Mouse (Mus musculus) gastrocnemius, postnatal 36 days (tissue): ENCODE results near the gene C1qtnf5. TPM values are rescaled to one million over a fixed set of nuclear protein-coding genes. Genes with fewer than 3 reads are reported as not detected.

Source experiments
- DNase-seq, 2 experiments: peaks; one replicate each; pipeline ENCODE4 v3.0.0; 2022
- intact Hi-C: fragments of 180-260 bp; cut with DNase I; formaldehyde crosslinking; loops from one replicate; pipeline ENCODE4 v1.15.1; 2025
- total RNA-seq, 2 experiments: library from RNA; stranded (reverse); gene quantifications; 2 replicates each; pipeline ENCODE4 v1.2.3; 2021

Gene C1qtnf5
- total RNA-seq, 2 experiments from 2014 or later: 6.7 to 9.6 TPM

DNA sequence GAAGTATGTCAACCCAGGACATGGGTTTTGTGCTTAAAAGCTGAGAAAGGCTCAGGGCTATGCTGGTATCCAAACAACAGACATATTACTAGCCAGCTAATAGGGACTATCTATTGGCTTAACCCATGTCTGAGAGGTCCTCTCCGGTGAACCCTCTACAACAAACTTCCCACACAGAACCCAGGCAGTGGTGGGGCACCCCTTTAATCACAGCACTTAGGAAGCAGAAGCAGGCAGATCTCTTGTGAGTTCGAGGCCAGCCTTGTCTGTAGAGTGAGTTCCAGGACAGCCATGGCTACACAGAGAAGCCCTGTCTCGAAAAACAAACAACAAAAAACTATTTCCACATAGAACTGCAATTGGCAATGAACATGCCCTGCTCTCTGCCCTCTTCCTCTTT, 19.7 kb downstream of the C1qtnf5 start:
- no peak for DNase-seq
- intact Hi-C loops: loop anchor here (5.0 kb wide), 1 partner anchor 261 kb away; no protein-coding TSS in a partner anchor

DNA sequence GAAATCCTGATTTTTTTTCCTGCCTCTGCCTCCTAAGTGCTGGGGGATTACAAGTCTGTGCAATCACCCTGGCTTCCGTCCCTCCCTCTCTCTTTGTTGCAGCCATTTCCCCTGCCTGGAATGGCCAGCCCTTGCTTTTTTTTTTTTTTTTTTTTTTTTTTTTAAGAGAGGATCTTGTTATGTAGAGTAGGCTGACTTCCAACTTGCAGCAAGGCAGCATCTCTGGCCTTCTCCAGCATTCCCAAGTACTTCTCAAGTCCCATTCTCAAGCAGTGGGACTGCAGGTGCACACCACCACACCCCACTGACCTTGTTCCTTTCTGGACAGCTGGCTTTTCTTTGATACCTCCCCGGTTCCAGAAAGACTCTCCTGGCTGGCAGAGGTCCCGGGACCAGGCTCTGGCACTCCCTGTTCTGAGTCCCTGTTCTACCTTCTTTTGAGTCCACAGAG, 20.3 kb downstream of the C1qtnf5 start:
- peak in 1 of 2 experiments; percentile 23 for DNase-seq
- intact Hi-C loops: loop anchor here (5.0 kb wide), 1 partner anchor 260 kb away; no protein-coding TSS in a partner anchor

DNA sequence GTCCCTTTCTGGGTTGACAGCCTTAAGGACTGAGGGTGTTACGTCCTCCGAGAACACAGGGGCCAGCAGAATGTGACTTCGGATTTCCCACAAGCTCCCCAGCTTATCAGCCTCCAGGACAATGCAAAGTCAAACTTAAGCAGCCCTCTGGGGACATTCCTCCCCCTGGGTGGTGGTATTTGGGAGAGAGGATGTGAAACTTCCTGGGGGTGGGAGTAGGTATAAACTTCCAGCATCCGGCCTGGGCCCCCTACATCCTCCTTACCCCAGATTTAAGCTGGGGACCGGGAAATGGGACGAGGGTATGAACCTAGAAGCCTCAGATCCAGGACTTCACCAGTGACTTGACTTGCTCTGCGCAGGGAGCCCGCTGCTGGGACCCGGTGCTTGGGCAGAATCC, 22.6 kb downstream of the C1qtnf5 start:
- no peak for DNase-seq
- intact Hi-C loops: loop anchor here (5.0 to 10.0 kb wide), 3 partner anchors 43 to 258 kb away; partner anchors contain the start of gene Cbl

GRCm38 (mm10) chr9:44130034-44130433, 23.0 kb downstream of the C1qtnf5 start:
- intact Hi-C loops: loop anchor here (5.0 to 10.0 kb wide), 2 partner anchors 42 to 105 kb away; partner anchors contain the start of gene Cbl
- DNase-seq: peak; percentile 62 to 68

DNA sequence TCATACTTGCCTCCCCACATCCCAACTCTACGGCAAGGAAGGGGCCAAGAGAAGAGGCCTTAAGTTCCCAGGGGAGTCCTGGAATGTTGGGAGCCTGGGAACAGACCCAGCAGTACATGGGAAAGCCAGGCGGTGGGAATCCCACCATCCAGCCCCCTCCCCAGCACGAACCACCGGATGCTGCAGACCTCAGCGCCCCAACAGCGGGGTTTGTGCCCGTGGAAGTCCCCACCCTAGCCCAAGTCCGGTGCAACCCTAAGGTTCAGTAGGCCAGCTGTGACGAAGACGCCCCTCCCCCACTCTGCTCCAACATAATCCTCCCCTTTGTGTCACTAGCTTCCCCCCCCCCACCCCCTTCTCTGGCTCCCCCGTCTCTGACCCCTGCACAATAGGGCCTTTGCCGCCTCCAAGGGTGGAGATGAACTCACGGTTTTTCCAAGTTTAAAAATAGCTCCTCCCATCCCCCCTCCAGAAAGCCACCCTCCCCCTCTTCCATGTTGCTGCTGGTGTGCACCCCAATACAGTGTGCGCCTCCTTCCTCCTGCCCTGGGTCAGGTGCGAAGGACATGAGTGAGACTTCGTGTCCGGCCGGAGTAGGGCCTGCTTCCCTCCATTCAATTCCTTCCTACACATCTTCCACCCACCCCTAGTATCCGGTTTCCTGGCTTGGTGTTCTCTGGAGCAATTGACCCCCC, 23.7 kb downstream of the C1qtnf5 start:
- peak; percentile 17 to 26 for DNase-seq
- intact Hi-C loops: loop anchor here (5.0 to 10.0 kb wide), 2 partner anchors 42 to 104 kb away; partner anchors contain the start of gene Cbl

GRCm38 (mm10) chr9:44131276-44131590, 24.2 kb downstream of the C1qtnf5 start:
- intact Hi-C loops: loop anchor here (5.0 to 10.0 kb wide), 2 partner anchors 41 to 104 kb away; partner anchors contain the start of gene Cbl
- DNase-seq: no peak

DNA sequence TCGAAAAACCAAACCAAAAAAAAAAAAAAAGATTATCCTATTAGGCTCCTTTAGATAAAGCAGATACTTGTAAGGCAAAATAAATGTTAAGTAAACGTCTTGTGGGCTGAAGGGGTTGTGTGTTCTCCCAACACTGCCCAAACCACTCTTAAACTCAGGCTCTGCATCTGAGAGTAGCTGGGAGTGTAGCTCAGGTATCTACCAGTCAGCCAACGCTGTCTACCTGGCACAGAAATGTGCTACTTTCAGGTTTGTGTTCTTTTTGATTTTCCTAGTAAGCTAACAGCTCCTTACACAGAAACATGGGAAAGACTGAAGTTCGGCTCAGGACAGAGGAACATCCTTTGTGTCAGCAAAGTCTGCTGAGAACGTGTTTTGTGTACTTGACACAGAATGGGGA, 25.2 kb downstream of the C1qtnf5 start:
- intact Hi-C loops: loop anchor here (5.0 to 10.0 kb wide), 2 partner anchors 40 to 103 kb away; partner anchors contain the start of gene Cbl
- no peak for DNase-seq

DNA sequence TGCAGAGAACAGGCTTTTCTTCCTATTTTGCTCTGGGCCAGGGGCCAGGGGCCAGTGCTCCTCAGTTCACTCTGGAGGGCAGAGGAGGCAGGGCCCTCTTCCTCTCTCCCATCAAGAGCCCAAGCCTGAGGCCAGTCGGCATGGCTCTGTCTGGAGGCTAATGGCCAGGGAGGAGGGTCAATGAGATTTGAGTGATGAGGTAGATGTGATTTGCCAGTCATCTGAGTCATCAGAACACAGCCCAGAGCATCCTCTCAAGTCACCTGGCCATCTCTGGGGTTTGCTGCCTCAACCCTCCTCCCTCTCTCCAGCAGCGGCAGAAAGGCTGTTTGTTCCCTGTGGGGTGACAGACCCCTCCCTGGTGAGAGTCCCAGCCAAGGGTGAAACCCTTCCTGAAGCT, 26.2 kb downstream of the C1qtnf5 start:
- intact Hi-C loops: loop anchor here (5.0 to 10.0 kb wide), 2 partner anchors 39 to 102 kb away; partner anchors contain the start of gene Cbl

GRCm38 (mm10) chr9:44134101-44134850, 27.2 kb downstream of the C1qtnf5 start, which contains the start of gene Mcam:
Gene Mcam (plus strand): TSS chr9:44134469.
- intact Hi-C loops: loop anchor here (5.0 to 10.0 kb wide), 2 partner anchors 38 to 101 kb away; partner anchors contain the start of gene Cbl

More for the DNA sequence above, 26.2 kb downstream of the C1qtnf5 start:
- no peak for DNase-seq

DNA sequence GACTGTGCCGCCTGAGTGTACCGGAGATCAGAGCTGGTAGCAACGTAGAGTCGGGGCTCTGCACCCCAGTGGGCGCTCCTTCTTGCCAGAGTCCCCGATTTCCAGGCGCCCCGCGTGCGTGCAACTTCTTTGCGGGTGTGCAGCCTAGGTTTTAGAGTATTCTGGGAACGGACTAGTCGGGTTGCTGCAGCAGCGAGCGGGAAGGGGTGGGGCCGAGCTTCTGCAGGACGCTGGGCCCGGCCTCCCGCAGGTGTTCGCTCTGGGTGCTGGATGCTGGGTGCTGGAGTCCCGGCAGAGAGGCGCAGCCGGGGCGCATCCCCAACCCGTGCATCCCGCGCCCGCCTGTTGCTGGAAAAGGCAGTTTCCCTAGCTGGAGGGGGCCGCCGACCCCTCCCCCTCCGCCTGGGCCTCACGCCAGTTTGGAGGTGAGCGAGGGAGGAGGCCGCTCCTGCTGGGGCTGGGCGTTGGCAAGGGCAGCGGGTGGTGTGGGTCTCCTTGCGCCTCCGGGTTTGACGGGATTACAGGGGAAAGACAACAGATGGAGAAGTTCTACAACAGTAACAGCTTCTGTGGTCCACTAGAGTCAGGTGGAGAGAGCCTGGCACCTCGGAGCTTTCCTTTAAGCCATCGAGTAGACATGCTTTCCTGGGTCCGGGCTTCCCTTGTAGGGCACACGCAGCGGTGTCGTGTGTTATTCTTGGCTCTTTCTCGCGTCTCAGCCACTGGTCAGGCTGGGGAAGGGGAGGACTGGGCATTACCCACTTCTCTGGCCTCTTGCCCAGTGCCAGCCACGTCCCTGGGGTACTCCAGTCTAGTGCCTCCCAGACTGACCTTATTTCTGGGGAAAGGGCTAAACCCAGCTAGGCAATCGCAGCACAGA, 28.0 kb downstream of the C1qtnf5 start:
- intact Hi-C loops: loop anchor here (5.0 to 10.0 kb wide), 2 partner anchors 37 to 100 kb away; partner anchors contain the start of gene Cbl

More at GRCm38 (mm10) chr9:44134101-44134850, 27.2 kb downstream of the C1qtnf5 start, which contains the start of gene Mcam:
- peak; percentile 57 to 64 for DNase-seq

GRCm38 (mm10) chr9:44135731-44136411, 28.8 kb downstream of the C1qtnf5 start:
- intact Hi-C loops: loop anchor here (10.0 kb wide), 1 partner anchor 99 kb away; the partner anchor contains the start of gene Cbl
- no peak for DNase-seq

More for the DNA sequence above, 28.0 kb downstream of the C1qtnf5 start:
- peak in 1 of 2 experiments; percentile 50 for DNase-seq

DNA sequence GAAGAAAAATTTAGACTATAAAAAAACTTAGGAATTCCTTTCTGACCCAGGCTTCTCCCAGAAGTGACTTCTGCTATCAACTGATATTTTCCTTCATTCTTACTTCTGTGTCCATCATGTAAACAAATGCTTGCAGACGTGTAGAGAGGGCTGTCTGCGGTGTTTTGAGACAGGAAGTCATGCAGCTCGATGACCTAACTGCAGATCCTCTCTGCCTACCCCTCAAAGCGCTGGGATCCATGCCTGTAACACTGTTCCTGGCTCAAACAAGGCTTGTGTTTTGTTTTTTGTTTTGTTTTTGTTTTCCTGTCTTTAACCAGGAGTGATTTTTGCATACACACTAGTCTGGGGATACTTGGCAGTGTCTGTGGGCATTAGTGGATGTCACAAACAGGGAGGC, 30.8 kb downstream of the C1qtnf5 start:
- no peak for DNase-seq
- intact Hi-C loops: loop anchor here (10.0 kb wide), 1 partner anchor 97 kb away; the partner anchor contains the start of gene Cbl

DNA sequence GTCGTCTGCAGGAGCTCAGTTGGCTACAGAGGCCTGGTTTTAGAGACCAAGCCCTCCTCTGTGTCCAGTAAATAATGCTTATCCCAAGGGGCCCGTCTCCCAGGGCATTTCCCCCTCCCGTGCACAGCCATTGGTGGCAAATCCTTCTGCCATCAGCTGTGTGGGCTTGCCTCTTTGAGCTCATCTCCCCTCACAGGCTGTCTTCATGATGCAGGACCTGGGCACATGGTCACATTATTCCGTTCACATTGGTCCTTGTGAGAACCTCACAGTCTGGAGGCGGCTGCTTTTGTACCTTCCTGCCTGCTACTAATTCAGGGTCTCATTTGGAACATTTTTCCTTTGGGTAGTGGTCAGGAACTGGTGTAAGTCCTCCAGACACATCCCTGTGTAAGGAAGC, 34.9 kb downstream of the C1qtnf5 start:
- intact Hi-C loops: no loop called here
- no peak for DNase-seq

DNA sequence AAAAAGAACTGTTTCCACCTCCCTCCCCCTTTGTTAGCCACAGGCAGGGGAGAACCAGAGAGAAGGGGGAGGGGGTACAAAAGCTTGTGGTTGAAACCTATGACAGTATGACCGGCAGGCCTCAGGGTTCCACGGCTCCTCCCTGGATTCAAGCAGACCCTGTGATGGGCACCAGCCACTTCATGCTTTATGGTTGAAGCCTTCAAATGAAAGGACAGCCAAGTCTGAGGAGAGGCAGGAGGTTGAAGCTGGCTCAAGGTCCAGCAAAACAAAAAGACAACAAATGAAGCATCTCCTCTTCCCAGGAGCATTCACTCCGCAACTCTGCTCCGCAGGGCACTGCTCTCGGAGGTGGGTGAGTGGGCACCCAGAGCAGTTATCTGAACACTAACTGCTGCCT, 36.4 kb downstream of the C1qtnf5 start:
- no peak for DNase-seq
- intact Hi-C loops: no loop called here

DNA sequence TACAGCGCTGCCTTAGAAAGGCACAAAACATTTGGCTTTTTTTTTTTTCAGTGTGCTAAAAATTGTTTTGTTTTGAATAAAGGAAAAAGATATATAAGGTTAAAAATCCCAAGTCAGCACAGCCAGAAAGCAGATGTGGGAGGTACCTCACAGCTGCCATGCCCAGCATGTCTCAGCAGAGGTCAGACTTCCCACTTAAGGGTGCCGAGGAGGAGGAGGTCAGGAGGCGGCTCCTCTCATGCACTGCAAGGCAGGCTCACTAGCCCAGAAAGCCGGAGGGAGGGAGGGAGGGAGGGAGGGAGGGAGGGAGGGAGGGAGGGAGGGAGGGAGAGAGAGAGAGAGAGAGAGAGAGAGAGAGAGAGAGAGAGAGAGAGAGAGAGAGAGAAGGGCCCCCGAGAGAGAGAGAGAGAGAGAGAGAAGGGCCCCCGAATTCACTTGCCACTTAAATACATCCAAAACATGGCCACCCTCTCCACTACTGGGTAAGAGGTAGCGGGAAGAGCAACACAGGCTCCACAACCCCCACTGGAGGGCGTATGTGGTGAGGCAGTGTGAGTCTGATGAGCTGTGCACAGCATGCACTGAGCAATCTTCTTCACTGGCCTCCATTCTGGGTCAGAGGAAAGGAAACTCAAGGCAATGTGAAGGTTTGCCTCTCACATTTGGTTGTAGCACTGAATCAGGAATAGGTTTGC, 37.1 kb downstream of the C1qtnf5 start:
- intact Hi-C loops: no loop called here
- no peak for DNase-seq

DNA sequence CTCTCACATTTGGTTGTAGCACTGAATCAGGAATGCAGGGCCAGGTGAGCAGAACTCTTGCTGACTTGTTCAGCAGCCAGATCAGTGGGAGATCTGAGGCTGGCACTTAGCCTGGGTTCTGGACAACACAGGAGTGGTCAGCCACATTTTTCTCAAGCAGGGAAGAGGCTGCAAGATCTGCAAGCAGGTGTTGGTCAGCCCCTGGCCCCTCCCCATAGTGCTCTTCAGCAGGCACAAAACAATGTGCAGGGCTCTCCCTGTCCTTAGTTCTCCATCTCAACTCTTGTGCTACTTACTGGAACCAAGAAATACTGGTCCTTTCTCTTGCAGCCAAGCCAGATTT, 37.6 kb downstream of the C1qtnf5 start:
- intact Hi-C loops: no loop called here
- no peak for DNase-seq

- DNase-seq: no peak
- intact Hi-C loops: no loop called here
Observed at GRCm38 (mm10) chr9:44147290-44147689, 40.2 kb downstream of the C1qtnf5 start.
